Mouse (Mus musculus): ENCODE data around the gene Ubc. TPM values are rescaled to one million over a fixed set of nuclear protein-coding genes. Genes with fewer than 3 reads are reported as not detected.
A peak's percentile ranks its signal among the peaks of the same experiment; 100 is the strongest.

Gene Ubc
- polyA plus RNA-seq, 1 experiment from 2014 or later = 879 TPM

GRCm38 (mm10) chr5:125381954-125382672 lies 7.9 kb downstream of the Ubc start:
- Histone ChIP-seq H3K27me3 (replicated peaks; ENCODE audit: control insufficient read depth, insufficient read depth, low read length) (no peaks in the 10 kb centered on the region), H3K27ac (replicated peaks; ENCODE audit: low read depth, low read length) (no peak overlapping the region), H3K4me3 (ENCODE audit: low read depth, low read length) (no peak overlapping the region), H3K4me1 (ENCODE audit: control insufficient read depth, insufficient read depth, low read length) (0 out of 2 replicates have a peak, but pooled peaks cover 5% of the 10 kb centered on the region), H3K9me3 (ENCODE audit: control insufficient read depth, low read length) (no peaks in the 10 kb centered on the region), H3K4me2 (ENCODE audit: low read depth, low read length) (no peak overlapping the region), H3K9ac (ENCODE audit: low read depth, low read length) (no peak overlapping the region), H3K36me3 (ENCODE audit: control insufficient read depth, insufficient read depth, low read length) (peaks cover 27% of the 10 kb centered on the region)
- DNase-seq (ENCODE audit: low spot score) (no peak), ATAC-seq (ENCODE audit: low read depth) (0 out of 2 replicates have a peak, but pooled peaks have one; percentile 19)
- 71% methylated on average over 5 of the region's 5 CpGs for WGBS

GRCm38 (mm10) chr5:125378919-125379318 lies 11.1 kb downstream of the Ubc start:
- peaks cover 6% of the 10 kb centered on the region for H3K36me3 ChIP-seq (ENCODE audit: control insufficient read depth, insufficient read depth, low read length)
- H3K4me2 ChIP-seq (ENCODE audit: low read depth, low read length) = no peak overlapping the region
- no peak for ATAC-seq (ENCODE audit: low read depth)
- DNase-seq (ENCODE audit: low spot score) = no peak
- no peaks in the 10 kb centered on the region for H3K27me3 ChIP-seq (replicated peaks; ENCODE audit: control insufficient read depth, insufficient read depth, low read length)
- no peak overlapping the region for H3K9ac ChIP-seq (ENCODE audit: low read depth, low read length)
- no peak overlapping the region for H3K27ac ChIP-seq (replicated peaks; ENCODE audit: low read depth, low read length)
- no peaks in the 10 kb centered on the region for H3K4me1 ChIP-seq (ENCODE audit: control insufficient read depth, insufficient read depth, low read length)
- no peaks in the 10 kb centered on the region for H3K9me3 ChIP-seq (ENCODE audit: control insufficient read depth, low read length)
- WGBS = 83% methylated on average over 5 of the region's 5 CpGs
- H3K4me3 ChIP-seq (ENCODE audit: low read depth, low read length) = no peak overlapping the region

GRCm38 (mm10) chr5:125377214-125377613 lies 12.8 kb downstream of the Ubc start:
- ATAC-seq (ENCODE audit: low read depth) (no peak), DNase-seq (ENCODE audit: low spot score) (no peak)
- H3K9me3 ChIP-seq (ENCODE audit: control insufficient read depth, low read length) = no peaks in the 10 kb centered on the region
- H3K27ac ChIP-seq (replicated peaks; ENCODE audit: low read depth, low read length) = no peak overlapping the region
- no peak overlapping the region for H3K9ac ChIP-seq (ENCODE audit: low read depth, low read length)
- H3K27me3 ChIP-seq (replicated peaks; ENCODE audit: control insufficient read depth, insufficient read depth, low read length) = no peaks in the 10 kb centered on the region
- no peak overlapping the region for H3K4me2 ChIP-seq (ENCODE audit: low read depth, low read length)
- no peaks in the 10 kb centered on the region for H3K36me3 ChIP-seq (ENCODE audit: control insufficient read depth, insufficient read depth, low read length)
- no peak overlapping the region for H3K4me3 ChIP-seq (ENCODE audit: low read depth, low read length)
- H3K4me1 ChIP-seq (ENCODE audit: control insufficient read depth, insufficient read depth, low read length) = no peaks in the 10 kb centered on the region
- 46% methylated on average over 7 of the region's 7 CpGs for WGBS

GRCm38 (mm10) chr5:125375871-125376270 lies 14.1 kb downstream of the Ubc start:
- Histone ChIP-seq H3K4me3 (ENCODE audit: low read depth, low read length) (no peak overlapping the region), H3K9ac (ENCODE audit: low read depth, low read length) (no peak overlapping the region), H3K27me3 (replicated peaks; ENCODE audit: control insufficient read depth, insufficient read depth, low read length) (no peaks in the 10 kb centered on the region), H3K4me2 (ENCODE audit: low read depth, low read length) (no peak overlapping the region), H3K4me1 (ENCODE audit: control insufficient read depth, insufficient read depth, low read length) (no peaks in the 10 kb centered on the region), H3K9me3 (ENCODE audit: control insufficient read depth, low read length) (no peaks in the 10 kb centered on the region), H3K27ac (replicated peaks; ENCODE audit: low read depth, low read length) (no peak overlapping the region), H3K36me3 (ENCODE audit: control insufficient read depth, insufficient read depth, low read length) (no peaks in the 10 kb centered on the region)
- 85% methylated on average over 2 of the region's 2 CpGs for WGBS
- no peak for DNase-seq (ENCODE audit: low spot score)
- no peak for ATAC-seq (ENCODE audit: low read depth)

- Histone ChIP-seq H3K9me3 (ENCODE audit: control insufficient read depth, low read length) (no peaks in the 10 kb centered on the region), H3K4me1 (ENCODE audit: control insufficient read depth, insufficient read depth, low read length) (no peaks in the 10 kb centered on the region), H3K4me3 (ENCODE audit: low read depth, low read length) (no peak overlapping the region), H3K4me2 (ENCODE audit: low read depth, low read length) (no peak overlapping the region), H3K9ac (ENCODE audit: low read depth, low read length) (no peak overlapping the region), H3K27ac (replicated peaks; ENCODE audit: low read depth, low read length) (no peak overlapping the region), H3K27me3 (replicated peaks; ENCODE audit: control insufficient read depth, insufficient read depth, low read length) (no peaks in the 10 kb centered on the region), H3K36me3 (ENCODE audit: control insufficient read depth, insufficient read depth, low read length) (no peaks in the 10 kb centered on the region)
- 82% methylated on average over 4 of the region's 4 CpGs for WGBS
- ATAC-seq (ENCODE audit: low read depth) (no peak), DNase-seq (ENCODE audit: low spot score) (no peak)
Measured at GRCm38 (mm10) chr5:125372027-125372426, 18.0 kb downstream of the Ubc start.

GRCm38 (mm10) chr5:125370950-125371693 lies 18.9 kb downstream of the Ubc start:
- Histone ChIP-seq H3K9ac (ENCODE audit: low read depth, low read length) (no peak overlapping the region), H3K4me1 (ENCODE audit: control insufficient read depth, insufficient read depth, low read length) (no peaks in the 10 kb centered on the region), H3K9me3 (ENCODE audit: control insufficient read depth, low read length) (no peaks in the 10 kb centered on the region), H3K4me3 (ENCODE audit: low read depth, low read length) (no peak overlapping the region), H3K36me3 (ENCODE audit: control insufficient read depth, insufficient read depth, low read length) (no peaks in the 10 kb centered on the region), H3K27me3 (replicated peaks; ENCODE audit: control insufficient read depth, insufficient read depth, low read length) (no peaks in the 10 kb centered on the region), H3K4me2 (ENCODE audit: low read depth, low read length) (no peak overlapping the region), H3K27ac (replicated peaks; ENCODE audit: low read depth, low read length) (no peak overlapping the region)
- ATAC-seq (ENCODE audit: low read depth) (no peak), DNase-seq (ENCODE audit: low spot score) (no peak)
- 79% methylated on average over 7 of the region's 7 CpGs for WGBS

GRCm38 (mm10) chr5:125368568-125368967 lies 21.4 kb downstream of the Ubc start:
- DNase-seq (ENCODE audit: low spot score) = peak; percentile 79
- ATAC-seq (ENCODE audit: low read depth) = 0 out of 2 replicates have a peak, but pooled peaks have one; percentile 50
- no peaks in the 10 kb centered on the region for H3K27me3 ChIP-seq (replicated peaks; ENCODE audit: control insufficient read depth, insufficient read depth, low read length)
- H3K4me1 ChIP-seq (ENCODE audit: control insufficient read depth, insufficient read depth, low read length) = no peaks in the 10 kb centered on the region
- no peak overlapping the region for H3K9ac ChIP-seq (ENCODE audit: low read depth, low read length)
- no peaks in the 10 kb centered on the region for H3K36me3 ChIP-seq (ENCODE audit: control insufficient read depth, insufficient read depth, low read length)
- 1% methylated on average over 4 of the region's 4 CpGs for WGBS
- H3K9me3 ChIP-seq (ENCODE audit: control insufficient read depth, low read length) = no peaks in the 10 kb centered on the region
- no peak overlapping the region for H3K27ac ChIP-seq (replicated peaks; ENCODE audit: low read depth, low read length)
- no peak overlapping the region for H3K4me3 ChIP-seq (ENCODE audit: low read depth, low read length)
- no peak overlapping the region for H3K4me2 ChIP-seq (ENCODE audit: low read depth, low read length)

- DNase-seq (ENCODE audit: low spot score) = no peak
- 62% methylated on average over 5 of the region's 5 CpGs for WGBS
- no peaks in the 10 kb centered on the region for H3K9me3 ChIP-seq (ENCODE audit: control insufficient read depth, low read length)
- H3K27me3 ChIP-seq (replicated peaks; ENCODE audit: control insufficient read depth, insufficient read depth, low read length) = no peaks in the 10 kb centered on the region
- H3K4me1 ChIP-seq (ENCODE audit: control insufficient read depth, insufficient read depth, low read length) = no peaks in the 10 kb centered on the region
- no peak for ATAC-seq (ENCODE audit: low read depth)
- no peaks in the 10 kb centered on the region for H3K36me3 ChIP-seq (ENCODE audit: control insufficient read depth, insufficient read depth, low read length)
- H3K27ac ChIP-seq (replicated peaks; ENCODE audit: low read depth, low read length) = no peak overlapping the region
- H3K4me2 ChIP-seq (ENCODE audit: low read depth, low read length) = no peak overlapping the region
- H3K4me3 ChIP-seq (ENCODE audit: low read depth, low read length) = no peak overlapping the region
- H3K9ac ChIP-seq (ENCODE audit: low read depth, low read length) = no peak overlapping the region
Measured at GRCm38 (mm10) chr5:125368156-125368555, 21.8 kb downstream of the Ubc start.
